Mouse (Mus musculus) bone marrow macrophage, adult 2 months (primary cell): ENCODE data around the gene Trim68. TPM values are rescaled to one million over a fixed set of nuclear protein-coding genes. Genes with fewer than 3 reads are reported as not detected.

ENCODE experiments used
- H3K27ac ChIP-seq: 2 replicates; pipeline ENCODE4 v1.5.1; 2012; ENCODE audit warnings: low read depth, low read length; ENCODE audit not compliant: insufficient read depth
- H3K4me1 ChIP-seq: 2 replicates; pipeline ENCODE4 v1.6.1; 2012; ENCODE audit warnings: low read length; ENCODE audit not compliant: control insufficient read depth, insufficient read depth
- H3K4me3 ChIP-seq: 2 replicates; pipeline ENCODE4 v1.5.1; 2012; ENCODE audit warnings: mild to moderate bottlenecking, low read length, moderate library complexity; ENCODE audit not compliant: insufficient read depth
- CTCF ChIP-seq: IDR thresholded peaks from 2 replicates; pipeline ENCODE4 v1.5.1; 2012; ENCODE audit warnings: low read depth, mild to moderate bottlenecking, low read length, moderate library complexity
- POLR2A ChIP-seq: IDR thresholded peaks from 2 replicates; pipeline ENCODE4 v1.6.1; 2012; ENCODE audit warnings: mild to moderate bottlenecking, low read depth, low read length, borderline replicate concordance
- polyA plus RNA-seq: library from polyadenylated mRNA; stranded (reverse); fragments of >200 nt; gene quantifications from 2 replicates; pipeline ENCODE4 v1.2.4, GENCODE M21; 2012; ENCODE audit not compliant: missing spikeins, insufficient read depth, insufficient read length

Trim68 gene
- polyA plus RNA-seq: 9.3 and 10.5 TPM in 2 replicates

DNA sequence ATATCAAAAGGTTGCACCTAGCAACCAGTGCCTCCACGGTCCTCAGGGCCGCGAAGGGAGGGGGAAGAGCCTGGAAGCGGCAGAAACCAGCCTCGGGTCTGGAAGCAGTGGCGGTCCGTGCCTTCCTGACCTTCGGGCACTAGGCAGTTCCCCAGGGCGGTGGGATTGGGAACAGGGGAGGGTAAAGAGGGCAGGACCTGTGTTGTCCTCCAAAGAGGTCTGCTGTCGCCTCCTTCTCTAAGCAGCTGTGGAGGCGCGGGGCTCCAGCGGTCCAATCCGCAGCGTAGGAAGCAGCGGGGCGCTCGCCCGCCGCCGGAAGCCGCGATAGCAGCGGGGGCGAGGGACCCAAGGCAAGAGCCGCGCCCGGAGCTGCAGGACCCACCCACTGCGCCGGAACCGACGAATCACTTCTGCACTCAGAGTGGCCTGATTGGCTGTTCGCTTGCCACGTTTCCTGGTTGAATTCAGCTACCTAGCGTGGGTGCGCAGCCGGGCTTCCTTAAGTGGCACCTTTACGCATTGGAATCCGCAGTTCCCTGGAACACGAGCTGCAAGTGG, at the start of gene Trim68:
TSS of gene Trim68 (minus strand) at position 384 of the 558 bp plus-strand sequence.
- Histone ChIP-seq H3K4me3 (peak within 1 kb of the TSS; percentile 77), H3K4me1 (no peaks in the 10 kb centered on the region; the same call in 1 of the 2 replicates), H3K27ac (no peak within 1 kb of the TSS; the same call in 1 of the 2 replicates)
- TF ChIP-seq POLR2A: no peak
- no peak for TF ChIP-seq CTCF

DNA sequence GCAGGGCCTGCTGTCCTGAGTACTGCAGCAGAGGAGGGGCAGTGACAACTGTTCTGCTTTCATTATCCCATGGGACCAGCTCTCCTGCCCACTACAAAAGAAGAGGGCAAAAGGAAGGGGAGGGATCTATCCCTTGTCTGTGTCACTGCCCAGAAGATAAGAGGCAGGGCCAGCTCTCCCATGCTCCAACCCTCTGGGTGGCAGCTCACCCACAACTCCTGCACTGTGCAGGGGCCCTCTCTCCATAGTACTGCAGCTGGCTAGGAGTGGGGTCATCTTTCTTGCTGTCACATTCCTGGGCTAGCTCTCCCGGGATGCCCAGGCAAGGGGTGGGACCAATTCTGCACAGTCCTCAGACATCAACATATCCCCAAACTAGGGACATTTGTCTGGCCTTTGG, 46.7 kb upstream of the Trim68 start:
- Histone ChIP-seq H3K27ac (no peak overlapping the region), H3K4me1 (no peaks in the 10 kb centered on the region), H3K4me3 (no peak overlapping the region)
- TF ChIP-seq POLR2A: no peak
- TF ChIP-seq CTCF: no peak

DNA sequence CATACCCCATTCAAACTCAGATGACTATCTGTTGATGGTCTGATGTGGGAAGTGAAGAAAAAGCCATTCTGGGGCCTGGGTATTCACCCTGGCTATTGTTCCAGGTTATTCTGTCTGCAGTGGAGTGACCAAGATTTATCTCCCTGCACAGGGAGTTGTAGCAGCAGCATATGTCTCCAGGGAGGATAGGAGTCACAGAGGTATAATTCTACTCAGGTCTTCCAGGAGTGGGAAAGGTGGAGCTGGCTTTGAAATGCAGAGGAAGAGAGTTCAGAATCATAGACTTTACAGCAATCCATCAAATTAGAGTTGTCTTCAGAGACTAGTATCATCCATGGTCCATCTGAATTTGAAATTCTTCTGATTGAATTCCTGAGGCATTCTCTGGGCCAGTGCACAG, 40.3 kb upstream of the Trim68 start, which contains the start of gene Olfr559:
TSS of gene Olfr559 (minus strand) at position 101 of the 400 bp plus-strand sequence.
- H3K27ac ChIP-seq: no peak within 1 kb of the TSS
- H3K4me3 ChIP-seq: no peak within 1 kb of the TSS
- H3K4me1 ChIP-seq: no peaks in the 10 kb centered on the region
- no peak for TF ChIP-seq CTCF
- no peak for TF ChIP-seq POLR2A

DNA sequence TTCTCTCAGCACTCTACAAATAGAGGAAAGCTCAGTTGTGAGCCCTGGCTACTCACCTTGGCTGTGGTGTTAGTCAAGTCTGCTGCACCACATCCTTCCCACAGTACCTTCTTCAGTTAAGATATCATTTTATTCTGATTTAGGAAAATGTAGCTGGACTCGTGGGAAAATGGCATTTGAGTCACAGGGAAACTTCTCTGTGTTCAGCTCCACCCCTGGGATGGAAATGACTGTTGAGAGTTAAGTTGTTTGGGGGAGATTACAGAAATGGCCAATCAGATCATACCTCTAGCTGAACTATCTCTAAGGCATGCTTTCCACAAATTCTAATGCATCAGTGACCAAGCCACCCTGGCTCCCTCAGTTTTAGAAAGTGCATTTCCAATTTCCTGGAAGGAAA, 31.8 kb upstream of the Trim68 start, which contains the start of gene Olfr33:
TSS of gene Olfr33 (minus strand) at position 101 of the 400 bp plus-strand sequence.
- Histone ChIP-seq H3K27ac (no peak within 1 kb of the TSS), H3K4me3 (no peak within 1 kb of the TSS), H3K4me1 (no peaks in the 10 kb centered on the region)
- TF ChIP-seq CTCF (no peak), POLR2A (no peak)

DNA sequence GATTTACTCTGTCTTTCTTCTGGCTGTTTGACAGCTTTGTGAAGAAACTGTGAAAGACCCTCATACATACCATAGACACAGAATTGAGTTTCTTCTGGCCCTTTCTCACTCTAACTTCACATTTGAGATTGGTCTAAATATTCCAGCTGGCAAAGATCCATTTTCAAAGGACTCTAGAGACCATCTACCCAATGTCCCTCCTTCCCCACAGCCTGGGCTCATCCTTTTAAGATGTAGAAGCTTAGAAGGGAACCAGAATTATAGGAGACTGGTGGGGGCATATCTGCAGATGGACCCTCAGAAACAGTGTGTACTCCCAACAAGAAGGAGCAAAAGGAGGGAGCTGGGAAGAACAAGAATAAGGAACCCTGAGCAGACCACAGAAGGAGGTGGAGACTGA, 14.8 kb upstream of the Trim68 start, which contains the start of gene Olfr558:
TSS of gene Olfr558 (plus strand) at position 301 of the 400 bp plus-strand sequence.
- no peak within 1 kb of the TSS for H3K27ac ChIP-seq
- no peak within 1 kb of the TSS for H3K4me3 ChIP-seq
- TF ChIP-seq POLR2A (no peak), CTCF (no peak)
- no peaks in the 10 kb centered on the region for H3K4me1 ChIP-seq

DNA sequence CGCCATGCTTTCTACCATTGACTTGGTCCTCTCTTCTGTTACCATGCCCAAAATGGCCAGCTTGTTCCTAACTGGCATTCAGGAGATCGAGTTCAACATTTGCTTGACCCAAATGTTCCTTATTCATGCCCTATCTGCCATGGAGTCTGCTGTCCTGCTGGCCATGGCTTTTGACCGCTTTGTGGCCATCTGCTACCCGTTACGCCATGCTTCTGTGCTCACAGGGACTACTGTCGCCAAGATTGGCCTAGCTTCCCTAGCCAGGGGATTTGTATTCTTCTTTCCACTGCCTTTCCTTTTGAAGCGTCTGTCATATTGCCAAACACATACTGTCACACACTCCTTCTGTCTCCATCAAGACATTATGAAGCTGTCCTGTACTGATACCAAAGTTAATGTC, 11.3 kb upstream of the Trim68 start:
- no peak overlapping the region for H3K4me3 ChIP-seq
- no peaks in the 10 kb centered on the region for H3K4me1 ChIP-seq
- H3K27ac ChIP-seq: no peak overlapping the region
- no peak for TF ChIP-seq CTCF
- no peak for TF ChIP-seq POLR2A

DNA sequence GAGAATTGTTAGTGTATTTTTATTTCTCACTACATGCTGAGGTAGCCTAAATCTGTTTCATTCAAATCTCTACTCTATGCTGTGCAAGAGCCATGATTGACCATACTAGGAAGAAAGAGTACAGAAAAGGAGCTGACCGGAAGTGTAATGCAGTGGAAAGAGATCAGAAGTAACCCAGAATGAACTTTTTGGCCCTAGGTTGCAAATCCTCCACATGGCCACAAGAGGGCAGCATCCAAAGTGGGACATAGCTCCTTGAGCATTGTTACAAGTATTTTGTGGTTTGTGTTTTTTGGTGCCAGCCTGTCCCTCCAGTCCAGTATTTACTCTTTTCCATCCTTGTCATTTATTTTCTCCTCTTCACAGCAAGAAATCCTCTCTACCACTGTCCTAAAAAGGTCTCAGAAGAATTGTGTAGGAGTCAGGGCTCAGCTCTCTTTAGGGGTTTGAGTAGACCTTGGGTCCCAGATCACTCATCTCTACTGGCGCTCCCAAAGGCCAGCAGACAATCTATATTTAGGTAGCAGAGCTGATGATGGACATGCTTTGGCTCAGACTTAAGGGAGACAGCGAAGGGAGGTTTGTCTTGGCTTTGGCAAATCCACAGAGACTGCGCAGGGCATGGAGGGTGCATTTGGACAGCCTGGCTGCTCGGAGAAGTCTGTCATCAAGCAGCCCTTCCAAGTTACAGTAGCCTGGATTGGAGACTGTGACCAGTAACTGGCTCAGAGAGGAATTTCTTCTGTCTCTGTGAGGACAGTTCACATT, 8.4 kb upstream of the Trim68 start, which contains the start of gene Olfr557:
TSS of gene Olfr557 (plus strand) at position 553 of the 768 bp plus-strand sequence.
- Histone ChIP-seq H3K4me1 (no peaks in the 10 kb centered on the region), H3K4me3 (no peak within 1 kb of the TSS), H3K27ac (no peak within 1 kb of the TSS)
- TF ChIP-seq CTCF: no peak
- no peak for TF ChIP-seq POLR2A

DNA sequence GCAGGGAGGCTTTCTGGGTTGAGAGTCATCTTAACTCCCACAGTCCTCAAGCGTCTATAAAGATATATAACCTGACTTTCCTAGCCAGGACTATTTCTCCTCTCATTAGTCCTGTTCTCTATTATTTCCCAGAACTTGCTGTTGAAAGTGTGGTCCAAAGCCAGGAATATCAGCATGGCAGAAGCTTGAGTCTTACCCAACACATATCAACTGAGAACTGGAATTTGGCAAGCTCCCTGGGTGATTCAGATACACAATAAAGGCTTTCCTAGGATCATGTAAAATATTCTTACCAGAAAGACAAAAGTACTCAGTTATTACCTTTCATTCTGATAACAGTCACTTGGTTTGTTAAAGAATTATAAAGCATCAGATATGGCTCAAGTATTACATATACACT, 5.2 kb downstream of the Trim68 start:
- Histone ChIP-seq H3K4me1 (no peaks in the 10 kb centered on the region; the same call in 1 of the 2 replicates), H3K27ac (no peak overlapping the region), H3K4me3 (no peak overlapping the region)
- TF ChIP-seq CTCF (no peak), POLR2A (no peak)

DNA sequence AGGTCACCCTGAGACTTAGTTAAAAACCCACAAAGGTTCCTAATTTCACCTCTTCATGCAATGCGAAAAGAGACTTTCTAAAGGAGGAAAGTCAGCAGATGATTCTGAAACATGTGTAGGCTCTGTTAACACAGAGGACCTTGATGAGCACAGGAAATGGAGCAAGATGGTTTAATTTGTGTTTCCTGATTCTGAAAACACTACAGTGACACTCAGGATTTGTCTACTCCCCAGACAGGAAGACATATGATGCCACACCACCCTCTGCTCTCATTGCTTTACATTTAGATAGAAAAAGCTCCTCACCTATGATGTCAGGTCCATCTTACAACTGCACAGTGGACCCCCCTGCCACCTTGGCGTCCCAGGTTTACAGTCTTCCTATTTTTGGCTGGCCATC, 10.9 kb downstream of the Trim68 start:
- Histone ChIP-seq H3K4me1 (no peaks in the 10 kb centered on the region), H3K4me3 (no peak overlapping the region), H3K27ac (no peak overlapping the region)
- no peak for TF ChIP-seq CTCF
- no peak for TF ChIP-seq POLR2A

DNA sequence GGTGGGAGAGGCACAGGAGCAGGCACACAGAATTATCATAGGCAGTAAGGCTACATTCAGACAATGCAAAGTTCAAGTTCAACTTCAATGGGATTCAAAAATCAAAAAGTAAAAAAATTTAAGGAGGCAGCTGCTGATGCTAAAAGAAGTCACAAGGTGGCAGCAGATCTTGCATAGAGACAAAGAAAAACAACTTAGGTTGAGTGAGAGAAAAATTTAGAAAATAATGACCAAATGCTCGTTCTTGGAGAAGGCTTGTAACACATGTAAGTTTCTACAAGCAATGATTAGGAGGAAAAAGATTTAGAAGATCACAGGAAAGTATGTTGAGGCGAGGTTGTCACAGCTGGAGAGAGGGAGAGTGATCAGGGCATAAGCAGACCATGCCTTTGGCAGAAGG, 21.7 kb downstream of the Trim68 start:
- Histone ChIP-seq H3K4me3 (no peak overlapping the region), H3K4me1 (no peaks in the 10 kb centered on the region), H3K27ac (no peak overlapping the region)

More for the DNA sequence above, 21.7 kb downstream of the Trim68 start:
- TF ChIP-seq POLR2A (no peak), CTCF (no peak)
